Mouse (Mus musculus) CD4-positive helper T cell, adult 2 months (primary cell): ENCODE measurements around the gene Klrc2.
A peak's percentile ranks its signal among the peaks of the same experiment; 100 is the strongest.
"Not testable (repeated sequence)": the region's sequence is repeated elsewhere in the genome, so short reads cannot be mapped to it uniquely, and the experiment has no call there.

Source experiments
- DNase-seq: peaks from one replicate; pipeline ENCODE4 v3.0.0-alpha.2; 2012; ENCODE audit warnings: low read depth, missing footprints, low spot score

The Klrc2 gene

GRCm38 (mm10) chr6:129660589-129660988 is at the start of gene Klrc2:
Gene Klrc2, minus strand, starts transcription at chr6:129660689.
- DNase-seq, result not testable (repeated sequence)

DNA sequence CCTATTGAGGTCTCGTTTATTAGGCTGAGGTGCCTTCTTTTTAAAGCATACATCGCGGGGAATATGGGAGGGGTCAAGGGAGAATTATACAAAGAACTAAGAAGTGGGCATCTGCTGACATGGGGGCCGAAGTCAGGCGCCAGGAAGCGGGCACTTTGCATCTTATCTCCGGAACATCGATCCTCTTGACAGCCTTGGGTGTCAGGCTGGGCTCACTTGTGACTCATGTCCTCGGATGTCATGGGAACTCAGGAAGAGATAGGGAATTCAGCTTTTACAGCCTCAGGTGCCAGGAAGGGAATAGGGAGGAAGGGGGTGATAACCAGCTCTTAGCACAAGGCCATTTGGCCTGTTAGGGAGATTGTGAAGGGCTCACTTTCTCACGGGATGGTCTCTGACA is 30.9 kb upstream of the Klrc2 start:
- DNase-seq, result not testable (repeated sequence)

DNA sequence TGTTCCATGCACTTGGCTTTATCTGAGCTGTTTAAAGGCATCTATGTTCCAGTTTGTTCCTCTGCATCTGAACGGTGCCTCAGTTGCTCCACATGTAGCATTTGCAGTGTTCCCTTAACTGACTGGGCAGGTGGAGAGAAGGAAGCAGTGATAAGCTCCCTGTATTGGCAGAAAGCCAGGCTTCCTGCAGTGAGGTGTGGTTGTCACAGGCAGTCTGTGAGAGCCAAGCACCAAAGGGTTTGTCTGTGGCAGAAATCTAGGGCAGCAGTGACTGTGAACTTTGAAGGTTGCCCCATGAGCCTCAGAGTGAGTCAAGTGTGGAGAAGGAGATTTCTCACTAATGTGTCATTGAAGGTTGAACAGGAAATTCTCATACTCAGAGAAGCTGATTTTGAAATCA is 19.9 kb upstream of the Klrc2 start:
- peak; percentile 75 for DNase-seq

GRCm38 (mm10) chr6:129678873-129679272 is 18.4 kb upstream of the Klrc2 start, which contains the start of gene Klrc1:
Gene Klrc1, minus strand, starts transcription at chr6:129678973.
- peak; percentile 8 for DNase-seq

DNA sequence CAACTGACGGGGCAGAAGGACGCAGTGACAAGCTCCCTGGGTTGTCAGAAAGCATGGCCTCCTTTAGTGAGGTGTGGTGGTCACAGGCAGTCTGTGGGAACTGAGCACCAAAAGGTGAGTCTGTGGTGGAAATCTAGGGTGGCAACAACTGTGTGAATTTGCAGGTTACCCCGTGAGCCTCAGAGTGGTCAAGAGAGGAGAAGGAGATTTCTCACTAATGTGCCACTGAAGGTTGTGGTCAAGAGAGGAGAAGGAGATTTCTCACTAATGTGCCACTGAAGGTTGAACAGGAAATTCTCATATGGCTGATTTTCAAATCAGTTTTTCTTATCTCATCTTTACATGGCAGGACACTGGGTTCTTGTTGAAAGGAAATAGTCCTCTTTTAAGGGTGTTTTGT is 812 bp upstream of the Klrc2 start:
- DNase-seq, result not testable (repeated sequence)

GRCm38 (mm10) chr6:129644054-129644453 is 16.4 kb downstream of the Klrc2 start:
- DNase-seq, result not testable (repeated sequence)

GRCm38 (mm10) chr6:129643237-129643636 is 17.3 kb downstream of the Klrc2 start, which contains the start of gene Klrc3:
Gene Klrc3, minus strand, starts transcription at chr6:129643337.
- DNase-seq, result not testable (repeated sequence)

- DNase-seq, result not testable (repeated sequence)
Observed at GRCm38 (mm10) chr6:129631046-129631445, 29.4 kb downstream of the Klrc2 start.

- no peak for DNase-seq
Observed at GRCm38 (mm10) chr6:129623735-129624134, 36.8 kb downstream of the Klrc2 start, which contains the start of gene Klrk1. Gene Klrk1, minus strand, starts transcription at chr6:129623864.

- peak; percentile 65 for DNase-seq
Observed at GRCm38 (mm10) chr6:129608372-129608771, 52.1 kb downstream of the Klrc2 start.
